Mouse (Mus musculus): Measurements from ENCODE around the gene Cacna2d1. TPM values are rescaled to one million over a fixed set of nuclear protein-coding genes. Genes with fewer than 3 reads are reported as not detected.

The Cacna2d1 gene
- polyA plus RNA-seq, 1 experiment from 2014 or later = 22.9 TPM

- no peaks in the 10 kb centered on the region for H3K36me3 ChIP-seq
- 70% methylated on average over 10 of the region's 10 CpGs for WGBS
- H3K27ac ChIP-seq = no peak overlapping the region
- H3K9me3 ChIP-seq = no peaks in the 10 kb centered on the region
- no peak overlapping the region for H3K4me3 ChIP-seq
- no peak overlapping the region for H3K9ac ChIP-seq
- no peak overlapping the region for H3K4me2 ChIP-seq (replicated peaks)
- H3K27me3 ChIP-seq = no peaks in the 10 kb centered on the region
- peaks cover 6% of the 10 kb centered on the region for H3K4me1 ChIP-seq
- no peak for ATAC-seq (ENCODE audit: low FRiP score, low read depth)
These were observed 152.8 kb downstream of the Cacna2d1 start for GRCm38 (mm10) chr5:16086979-16087902.

- H3K27me3 ChIP-seq = no peaks in the 10 kb centered on the region
- no peak overlapping the region for H3K4me3 ChIP-seq
- peaks cover 6% of the 10 kb centered on the region for H3K4me1 ChIP-seq
- H3K9ac ChIP-seq = no peak overlapping the region
- no peaks in the 10 kb centered on the region for H3K9me3 ChIP-seq
- 76% methylated on average over 2 of the region's 2 CpGs for WGBS
- H3K36me3 ChIP-seq = no peaks in the 10 kb centered on the region
- no peak overlapping the region for H3K4me2 ChIP-seq (replicated peaks)
- no peak overlapping the region for H3K27ac ChIP-seq
- ATAC-seq (ENCODE audit: low FRiP score, low read depth) = no peak
These were observed 153.5 kb downstream of the Cacna2d1 start for GRCm38 (mm10) chr5:16087995-16088394.

DNA sequence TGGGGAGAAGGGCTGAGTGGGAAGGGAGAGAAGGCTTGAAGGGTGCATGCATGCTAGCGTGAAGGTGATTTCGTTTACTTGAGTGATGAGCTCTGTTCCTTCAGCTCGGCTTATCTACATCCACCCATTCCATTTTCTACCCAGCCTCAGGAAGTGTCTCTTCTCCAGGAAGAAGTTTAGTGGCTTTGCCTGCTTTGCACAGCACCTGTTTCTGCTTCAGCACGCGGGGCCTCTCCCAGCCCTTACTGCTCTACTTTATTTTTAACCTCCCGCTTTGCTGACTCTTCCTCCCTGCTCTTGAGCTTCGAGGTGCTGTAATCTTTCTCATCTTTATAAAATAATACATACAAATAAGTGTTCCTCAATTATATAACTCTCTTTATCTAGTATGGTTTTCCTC is 158.0 kb downstream of the Cacna2d1 start:
- 71% methylated on average over 7 of the region's 7 CpGs for WGBS
- no peak overlapping the region for H3K27ac ChIP-seq
- H3K36me3 ChIP-seq = no peaks in the 10 kb centered on the region
- no peak overlapping the region for H3K4me2 ChIP-seq (replicated peaks)
- no peak for ATAC-seq (ENCODE audit: low FRiP score, low read depth)
- no peaks in the 10 kb centered on the region for H3K27me3 ChIP-seq
- H3K9me3 ChIP-seq = no peaks in the 10 kb centered on the region
- H3K4me1 ChIP-seq = no peaks in the 10 kb centered on the region; the same call in 1 of the 2 replicates
- H3K9ac ChIP-seq = no peak overlapping the region
- no peak overlapping the region for H3K4me3 ChIP-seq

- Histone ChIP-seq H3K9ac (no peak overlapping the region), H3K4me1 (no peaks in the 10 kb centered on the region; the same call in 1 of the 2 replicates), H3K27ac (no peak overlapping the region), H3K36me3 (no peaks in the 10 kb centered on the region), H3K9me3 (no peaks in the 10 kb centered on the region), H3K4me3 (no peak overlapping the region), H3K27me3 (no peaks in the 10 kb centered on the region), H3K4me2 (replicated peaks) (no peak overlapping the region)
- no peak for ATAC-seq (ENCODE audit: low FRiP score, low read depth)
- WGBS = 72% methylated on average over 11 of the region's 11 CpGs
These were observed 158.7 kb downstream of the Cacna2d1 start for GRCm38 (mm10) chr5:16093071-16093693.

DNA sequence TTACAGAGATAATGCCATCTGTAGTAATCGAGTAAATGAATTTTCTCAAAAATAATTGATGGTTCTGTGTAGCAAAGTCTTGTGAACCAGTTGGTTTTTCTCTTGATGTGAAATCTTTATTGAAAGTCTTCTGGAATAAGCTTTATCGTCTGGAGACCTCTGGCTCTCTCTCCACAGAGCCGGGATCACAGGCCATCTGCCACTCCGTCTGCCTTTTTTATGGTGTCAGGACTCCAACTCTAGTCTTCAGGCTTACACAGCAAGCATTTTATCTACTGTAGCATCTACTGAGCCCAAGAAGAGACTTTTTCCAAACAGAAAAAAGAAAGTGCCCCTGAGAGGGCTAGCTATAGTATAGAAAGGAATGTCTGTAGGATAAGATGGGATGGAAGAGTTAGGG is 160.9 kb downstream of the Cacna2d1 start:
- Histone ChIP-seq H3K27ac (no peak overlapping the region), H3K9ac (no peak overlapping the region), H3K4me2 (replicated peaks) (no peak overlapping the region), H3K27me3 (no peaks in the 10 kb centered on the region), H3K4me3 (no peak overlapping the region), H3K9me3 (no peaks in the 10 kb centered on the region; the same call in 1 of the 2 replicates), H3K36me3 (no peaks in the 10 kb centered on the region), H3K4me1 (no peaks in the 10 kb centered on the region; the same call in 1 of the 2 replicates)
- no peak for ATAC-seq (ENCODE audit: low FRiP score, low read depth)
- WGBS = 52% methylated on average over 4 of the region's 4 CpGs

DNA sequence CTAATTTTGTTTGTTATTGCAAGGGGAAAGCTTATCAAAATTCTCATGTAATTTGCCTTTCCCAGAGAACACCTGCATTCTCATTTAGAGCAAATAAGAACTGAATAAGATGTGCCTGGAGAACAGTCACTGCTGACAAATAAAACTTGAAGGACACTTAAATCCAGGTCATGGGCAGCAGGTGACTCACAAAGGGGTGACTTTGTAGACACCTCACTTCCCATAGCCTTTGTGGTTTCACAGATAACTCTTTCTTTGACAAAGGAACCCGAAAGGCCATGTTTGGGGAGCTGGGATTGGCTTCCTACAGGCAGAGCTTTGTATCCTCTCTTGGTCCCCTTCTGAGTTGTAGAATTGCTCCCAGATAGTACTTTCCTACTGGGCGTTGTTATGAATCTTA is 164.3 kb downstream of the Cacna2d1 start:
- H3K27me3 ChIP-seq = no peaks in the 10 kb centered on the region
- no peaks in the 10 kb centered on the region; the same call in 1 of the 2 replicates for H3K9me3 ChIP-seq
- H3K27ac ChIP-seq = no peak overlapping the region
- no peak overlapping the region for H3K4me3 ChIP-seq
- WGBS = 82% methylated on average over 2 of the region's 2 CpGs
- H3K36me3 ChIP-seq = no peaks in the 10 kb centered on the region
- ATAC-seq (ENCODE audit: low FRiP score, low read depth) = no peak
- no peak overlapping the region for H3K9ac ChIP-seq
- peaks cover 16% of the 10 kb centered on the region for H3K4me1 ChIP-seq
- no peak overlapping the region for H3K4me2 ChIP-seq (replicated peaks)

GRCm38 (mm10) chr5:16101820-16102219 is 167.3 kb downstream of the Cacna2d1 start:
- Histone ChIP-seq H3K36me3 (no peaks in the 10 kb centered on the region), H3K27ac (no peak overlapping the region), H3K4me1 (peaks cover 25% of the 10 kb centered on the region), H3K9ac (no peak overlapping the region), H3K4me3 (no peak overlapping the region), H3K4me2 (replicated peaks) (no peak overlapping the region), H3K9me3 (no peaks in the 10 kb centered on the region; the same call in 1 of the 2 replicates), H3K27me3 (no peaks in the 10 kb centered on the region)
- no peak for ATAC-seq (ENCODE audit: low FRiP score, low read depth)
- WGBS = 86% methylated on average over 1 of the region's 1 CpGs

DNA sequence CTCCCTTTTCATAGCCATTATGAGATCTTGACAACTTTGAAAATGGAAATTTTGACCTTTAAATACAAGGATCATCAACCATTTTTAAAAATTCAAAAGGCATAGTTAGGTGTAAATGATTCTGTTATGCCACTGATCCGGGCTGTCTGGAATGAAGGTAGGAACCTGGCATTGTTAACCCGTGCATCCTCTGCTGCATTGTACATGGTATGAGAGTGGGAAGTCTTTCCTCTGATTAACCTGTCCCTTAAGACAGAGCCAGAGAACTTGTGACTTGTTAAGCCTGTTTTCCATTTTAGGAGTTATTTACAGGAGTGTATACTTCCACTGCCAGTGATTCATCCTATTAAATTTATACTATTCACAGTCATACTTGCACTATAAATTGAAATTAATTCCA is 171.2 kb downstream of the Cacna2d1 start:
- 76% methylated on average over 2 of the region's 2 CpGs for WGBS
- Histone ChIP-seq H3K4me1 (peaks cover 25% of the 10 kb centered on the region), H3K9ac (no peak overlapping the region), H3K36me3 (no peaks in the 10 kb centered on the region), H3K9me3 (no peaks in the 10 kb centered on the region), H3K27me3 (no peaks in the 10 kb centered on the region), H3K4me2 (replicated peaks) (no peak overlapping the region), H3K27ac (no peak overlapping the region), H3K4me3 (no peak overlapping the region)
- ATAC-seq (ENCODE audit: low FRiP score, low read depth) = no peak

DNA sequence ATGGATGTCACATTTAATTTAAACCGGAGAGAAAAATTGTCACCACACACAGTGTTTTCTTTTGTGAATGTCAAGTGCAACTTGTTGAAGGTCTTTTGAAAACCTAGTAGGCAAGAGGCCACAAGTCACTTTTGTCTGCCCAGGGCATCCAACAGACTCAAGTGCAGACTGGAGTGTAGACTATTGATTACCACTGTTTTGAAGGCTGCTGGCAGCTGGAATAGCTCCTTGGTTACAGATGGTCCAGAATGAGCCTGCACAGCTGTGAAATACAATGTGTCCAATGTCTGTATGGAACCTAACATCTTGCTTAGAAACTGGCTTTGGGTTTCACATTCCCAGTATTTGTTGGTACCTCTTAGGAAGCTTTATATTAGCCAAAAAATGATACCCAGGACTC is 176.2 kb downstream of the Cacna2d1 start:
- Histone ChIP-seq H3K4me1 (peaks cover 6% of the 10 kb centered on the region), H3K36me3 (no peaks in the 10 kb centered on the region), H3K4me3 (no peak overlapping the region), H3K4me2 (replicated peaks) (no peak overlapping the region), H3K9me3 (no peaks in the 10 kb centered on the region), H3K27ac (no peak overlapping the region), H3K27me3 (no peaks in the 10 kb centered on the region), H3K9ac (no peak overlapping the region)
- 89% methylated on average over 1 of the region's 1 CpGs for WGBS
- peak; percentile 54; the same call in 1 of the 2 replicates for ATAC-seq (ENCODE audit: low FRiP score, low read depth)

DNA sequence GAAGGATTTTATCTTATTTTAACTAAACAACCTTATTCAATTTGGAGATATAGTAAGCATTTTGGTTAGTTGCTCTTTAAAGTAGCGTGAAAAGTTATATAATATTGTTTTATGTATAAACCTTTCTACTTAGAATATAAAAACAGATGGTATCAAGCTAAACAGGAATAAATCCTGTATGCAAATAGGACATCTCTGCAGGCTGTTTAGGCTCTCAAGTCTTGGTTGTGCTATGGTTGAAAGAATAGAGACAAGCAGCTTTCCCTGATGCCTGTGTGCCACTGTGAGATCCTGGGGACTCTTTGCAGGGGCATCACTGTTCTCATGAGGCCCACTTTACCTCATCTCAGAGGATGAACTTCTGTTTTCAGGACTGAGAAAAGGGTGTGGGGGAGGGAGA is 179.4 kb downstream of the Cacna2d1 start:
- Histone ChIP-seq H3K9ac (no peak overlapping the region), H3K4me3 (no peak overlapping the region), H3K36me3 (no peaks in the 10 kb centered on the region), H3K9me3 (no peaks in the 10 kb centered on the region), H3K4me1 (no peaks in the 10 kb centered on the region), H3K27ac (no peak overlapping the region), H3K27me3 (no peaks in the 10 kb centered on the region), H3K4me2 (replicated peaks) (no peak overlapping the region)
- no peak for ATAC-seq (ENCODE audit: low FRiP score, low read depth)
- 79% methylated on average over 1 of the region's 1 CpGs for WGBS

GRCm38 (mm10) chr5:16121334-16121733 is 186.8 kb downstream of the Cacna2d1 start:
- no peak overlapping the region for H3K4me3 ChIP-seq
- no peak overlapping the region for H3K4me2 ChIP-seq (replicated peaks)
- no peak overlapping the region for H3K27ac ChIP-seq
- no peaks in the 10 kb centered on the region for H3K4me1 ChIP-seq
- no peaks in the 10 kb centered on the region for H3K36me3 ChIP-seq
- 54% methylated on average over 11 of the region's 11 CpGs for WGBS
- no peak overlapping the region for H3K9ac ChIP-seq
- no peaks in the 10 kb centered on the region for H3K27me3 ChIP-seq
- no peaks in the 10 kb centered on the region for H3K9me3 ChIP-seq
- no peak for ATAC-seq (ENCODE audit: low FRiP score, low read depth)

- 92% methylated on average over 6 of the region's 6 CpGs for WGBS
- H3K4me2 ChIP-seq (replicated peaks) = no peak overlapping the region
- H3K36me3 ChIP-seq = no peaks in the 10 kb centered on the region
- no peak overlapping the region for H3K9ac ChIP-seq
- no peak overlapping the region for H3K27ac ChIP-seq
- no peaks in the 10 kb centered on the region for H3K9me3 ChIP-seq
- no peaks in the 10 kb centered on the region for H3K27me3 ChIP-seq
- no peak for ATAC-seq (ENCODE audit: low FRiP score, low read depth)
- no peak overlapping the region for H3K4me3 ChIP-seq
- H3K4me1 ChIP-seq = no peaks in the 10 kb centered on the region
These were observed 187.6 kb downstream of the Cacna2d1 start for GRCm38 (mm10) chr5:16122110-16122509.
